Mouse (Mus musculus) liver, postnatal 0 days (tissue): Measurements from ENCODE around the gene Tmem214.

Source experiments
- CTCF ChIP-seq: sonication (generic); IDR thresholded peaks from 2 replicates; pipeline ENCODE4 v1.5.1; 2016; ENCODE audit warnings: antibody characterized with exemption, low read depth
- EP300 ChIP-seq: IDR thresholded peaks from 2 replicates; pipeline ENCODE4 v1.6.1; 2016; ENCODE audit warnings: antibody characterized with exemption, low read depth, mild to moderate bottlenecking

GRCm38 (mm10) chr5:30916841-30917240 is 49.0 kb downstream of the Tmem214 start:
- TF ChIP-seq CTCF (no peak), EP300 (no peak)
